Mouse (Mus musculus): ENCODE results near the gene Grk2.

DNA sequence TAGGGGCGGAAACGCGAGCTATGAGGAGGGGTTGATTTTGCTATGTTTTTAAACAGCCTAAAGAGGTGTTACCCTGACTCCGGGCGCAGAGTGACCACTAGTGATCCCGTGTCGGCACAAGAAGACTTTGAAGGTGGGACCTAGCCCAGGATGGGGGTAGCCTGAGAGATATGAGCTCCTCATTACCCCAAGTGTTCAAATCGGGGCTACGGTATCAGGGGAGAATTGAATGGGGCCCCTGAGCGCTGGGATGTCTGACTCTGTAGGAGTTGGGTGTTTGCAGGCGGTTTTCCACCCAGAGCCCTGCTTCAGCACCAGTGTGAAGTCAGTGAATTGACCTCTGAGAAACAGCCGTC is 48.1 kb downstream of the Grk2 start:
- TF ChIP-seq CTCF (IDR thresholded peaks at IDR 0.05; ENCODE audit: borderline replicate concordance, control insufficient read depth, extremely low read depth, insufficient read depth, low read length, poor library complexity), result no peak
- TF ChIP-seq POLR2A (IDR thresholded peaks at IDR 0.05; ENCODE audit: control insufficient read depth, extremely low read depth, insufficient read depth, low read length, poor library complexity), result no peak

All from thymus, adult 2 months (tissue).